Mouse (Mus musculus): ENCODE measurements around the gene Yars. TPM values are rescaled to one million over a fixed set of nuclear protein-coding genes. Genes with fewer than 3 reads are reported as not detected.

Gene Yars
- total RNA-seq, 2 experiments from 2014 or later, result 103 to 110 TPM

DNA sequence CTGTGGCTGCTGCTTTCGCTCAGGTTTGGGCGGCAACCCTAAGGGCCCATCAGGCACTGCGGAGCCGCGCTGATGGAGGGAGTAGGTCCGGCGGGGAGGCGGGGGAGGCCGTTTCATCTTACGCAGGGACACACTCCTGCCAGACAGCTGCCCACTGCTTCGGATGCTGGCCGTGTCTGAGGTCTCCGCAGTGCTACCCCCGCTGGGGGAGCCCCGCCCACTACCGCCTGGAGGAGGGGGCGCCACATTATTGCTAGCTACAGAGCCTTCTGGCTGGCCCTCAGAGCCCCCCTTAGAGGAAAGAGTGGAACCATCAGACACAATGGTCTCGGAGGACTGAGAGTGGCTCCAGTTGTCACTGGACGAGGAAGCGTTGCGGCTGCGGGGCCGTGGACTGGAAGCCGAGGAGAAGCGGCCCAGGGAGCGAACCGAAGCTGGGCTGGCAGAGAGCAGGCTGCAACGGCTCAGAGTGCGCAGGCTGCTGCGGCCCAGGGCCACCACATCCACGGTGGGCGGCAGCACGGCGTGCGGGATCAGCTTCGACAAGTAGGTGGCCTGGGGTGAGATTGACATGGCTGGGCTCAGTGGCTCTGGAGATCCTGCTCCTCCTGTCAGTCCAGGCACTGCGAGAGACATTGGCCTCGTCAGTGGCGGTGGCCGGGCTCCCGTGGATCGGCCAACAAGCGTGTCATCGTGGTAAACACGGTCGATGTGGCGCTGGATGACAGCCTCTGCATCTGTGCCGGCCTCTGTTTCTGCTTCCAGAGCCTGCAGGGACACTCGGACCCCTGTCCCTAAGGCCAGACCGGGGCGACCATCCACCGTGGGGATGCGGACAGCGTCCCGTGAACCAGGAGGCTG is 34.1 kb downstream of the Yars start:
- no peak for DNase-seq (ENCODE audit: low spot score in 2 of 2)
- intact Hi-C loops (cut with DNase I), result loop anchor here (5.0 kb wide), 1 partner anchor 49 kb away; no protein-coding TSS in a partner anchor

DNA sequence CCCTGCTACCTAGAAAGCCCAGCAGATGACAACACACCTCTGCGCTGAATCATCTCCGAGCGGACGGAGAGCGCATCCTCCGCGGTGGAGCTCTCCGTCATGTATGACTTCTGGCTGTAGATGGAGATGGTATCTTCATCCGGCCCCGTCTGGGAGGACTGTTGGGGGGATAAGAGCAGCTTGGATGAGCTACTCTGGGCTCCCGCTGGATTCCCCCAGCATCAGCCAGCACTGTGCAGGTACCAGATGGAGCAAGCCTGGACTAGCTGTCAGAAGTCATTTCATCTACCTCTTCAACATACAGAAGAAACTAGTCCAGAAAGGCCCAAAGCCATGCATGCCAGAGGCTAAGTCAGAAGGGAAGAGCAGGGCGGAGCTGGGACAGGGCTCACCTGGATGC is 35.8 kb downstream of the Yars start:
- intact Hi-C loops (cut with DNase I), result no loop called here
- DNase-seq (ENCODE audit: low spot score in 2 of 2), result no peak

DNA sequence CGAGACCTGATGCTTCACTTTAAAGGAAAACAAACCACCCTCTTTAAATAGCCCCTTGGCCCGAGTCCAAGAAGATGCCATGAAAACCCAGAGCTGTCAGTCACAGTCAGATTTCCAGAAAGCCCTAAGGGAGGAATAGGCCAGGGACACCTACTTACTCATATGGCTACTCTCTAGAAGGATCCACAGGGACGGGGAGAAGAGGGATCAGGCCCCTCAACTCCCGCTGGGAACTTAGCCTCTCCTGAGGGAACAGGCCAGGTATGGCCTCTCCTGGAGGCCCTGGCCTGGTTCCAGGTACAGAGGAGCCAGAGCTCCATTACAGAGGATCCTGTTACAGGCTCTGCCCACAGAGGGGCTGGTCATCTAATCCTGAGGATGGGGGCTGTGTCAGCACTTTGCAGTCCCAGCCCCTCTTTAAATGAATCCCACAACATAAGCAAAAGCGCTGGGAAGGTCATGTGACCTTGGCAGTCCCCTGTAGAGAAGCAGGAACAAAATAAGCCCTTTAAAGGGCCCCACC is 36.9 kb downstream of the Yars start:
- no peak for DNase-seq (ENCODE audit: low spot score in 2 of 2)
- intact Hi-C loops (cut with DNase I), result no loop called here

DNA sequence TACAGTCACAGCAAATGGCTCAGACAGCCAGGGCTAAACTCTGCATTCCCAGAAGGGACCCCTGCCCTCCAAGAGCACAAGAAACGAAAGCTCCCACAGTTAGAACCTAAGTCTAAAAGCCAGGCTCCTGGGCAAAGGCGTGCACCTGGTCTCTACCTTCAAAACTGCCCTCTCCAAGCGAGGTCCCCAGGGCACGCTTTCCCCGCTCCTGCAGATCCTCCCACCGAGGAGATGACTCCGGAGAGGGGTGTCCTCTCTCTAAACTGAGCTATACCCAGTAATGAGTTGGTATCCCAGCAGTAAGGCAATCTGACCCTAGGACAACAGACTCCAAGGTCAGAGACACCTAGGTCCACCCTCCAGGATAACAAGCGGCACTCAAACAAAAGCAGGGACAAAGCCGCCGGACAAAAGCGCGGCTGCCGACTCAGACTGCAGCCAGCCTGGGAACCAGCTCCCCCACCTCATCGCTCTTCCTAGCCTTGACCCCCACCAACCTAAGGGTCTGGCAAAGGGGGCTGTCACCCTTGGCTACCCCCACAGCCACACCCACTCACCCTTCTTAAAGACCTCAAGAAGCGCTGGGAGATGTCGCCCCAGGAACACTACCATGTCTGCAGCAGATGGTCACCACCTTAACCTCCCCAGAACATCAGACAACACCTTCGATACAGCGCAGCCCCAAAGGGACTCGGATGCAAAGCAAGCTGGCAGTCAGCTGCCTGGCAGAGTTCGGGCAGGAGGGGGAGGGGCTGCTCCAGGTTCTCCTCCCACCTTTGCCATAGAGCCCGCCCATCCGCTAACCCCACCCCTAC is 37.8 kb downstream of the Yars start:
- intact Hi-C loops (cut with DNase I), result no loop called here
- no peak for DNase-seq (ENCODE audit: low spot score in 2 of 2)

DNA sequence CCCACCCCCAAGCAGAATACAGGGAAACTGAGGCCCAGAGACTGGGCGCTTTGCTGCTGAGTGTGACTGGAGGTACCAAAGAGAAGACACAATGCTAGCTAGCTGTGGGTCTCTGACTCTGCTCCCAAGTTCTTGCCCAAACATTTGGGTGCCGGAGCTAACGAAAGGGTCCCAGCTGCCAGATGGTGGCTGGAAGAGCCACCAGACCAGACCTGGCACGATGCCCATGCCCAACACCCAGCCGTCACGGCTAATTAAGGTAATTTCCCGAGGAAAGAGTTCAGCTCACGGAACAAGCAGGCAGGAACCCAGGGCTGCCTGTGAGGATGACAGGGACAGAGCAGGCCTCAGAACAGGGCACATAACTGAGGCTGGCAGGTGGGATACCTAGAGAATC is 38.4 kb downstream of the Yars start:
- intact Hi-C loops (cut with DNase I), result no loop called here
- DNase-seq (ENCODE audit: low spot score in 2 of 2), result no peak

DNA sequence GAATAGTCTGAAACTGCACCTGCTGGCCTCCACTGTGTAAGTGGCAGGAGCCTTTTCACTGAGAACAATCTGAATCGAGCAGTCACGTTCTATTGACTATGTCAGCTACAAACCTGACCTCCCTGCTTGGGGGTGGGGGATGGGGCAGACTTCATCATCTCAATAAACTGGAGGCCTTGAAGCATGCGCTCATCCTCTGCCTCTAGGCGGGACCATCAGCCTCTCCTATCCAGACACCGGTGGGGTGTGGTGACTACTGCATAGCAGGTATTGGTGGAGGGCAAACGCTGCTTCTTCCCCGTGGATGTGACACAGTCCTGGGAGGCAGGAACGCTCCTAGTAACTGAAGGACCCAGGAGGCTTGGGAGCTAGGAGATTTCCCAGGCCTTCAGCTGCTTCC is 41.4 kb downstream of the Yars start:
- DNase-seq (ENCODE audit: low spot score in 2 of 2), result no peak
- intact Hi-C loops (cut with DNase I), result no loop called here

DNA sequence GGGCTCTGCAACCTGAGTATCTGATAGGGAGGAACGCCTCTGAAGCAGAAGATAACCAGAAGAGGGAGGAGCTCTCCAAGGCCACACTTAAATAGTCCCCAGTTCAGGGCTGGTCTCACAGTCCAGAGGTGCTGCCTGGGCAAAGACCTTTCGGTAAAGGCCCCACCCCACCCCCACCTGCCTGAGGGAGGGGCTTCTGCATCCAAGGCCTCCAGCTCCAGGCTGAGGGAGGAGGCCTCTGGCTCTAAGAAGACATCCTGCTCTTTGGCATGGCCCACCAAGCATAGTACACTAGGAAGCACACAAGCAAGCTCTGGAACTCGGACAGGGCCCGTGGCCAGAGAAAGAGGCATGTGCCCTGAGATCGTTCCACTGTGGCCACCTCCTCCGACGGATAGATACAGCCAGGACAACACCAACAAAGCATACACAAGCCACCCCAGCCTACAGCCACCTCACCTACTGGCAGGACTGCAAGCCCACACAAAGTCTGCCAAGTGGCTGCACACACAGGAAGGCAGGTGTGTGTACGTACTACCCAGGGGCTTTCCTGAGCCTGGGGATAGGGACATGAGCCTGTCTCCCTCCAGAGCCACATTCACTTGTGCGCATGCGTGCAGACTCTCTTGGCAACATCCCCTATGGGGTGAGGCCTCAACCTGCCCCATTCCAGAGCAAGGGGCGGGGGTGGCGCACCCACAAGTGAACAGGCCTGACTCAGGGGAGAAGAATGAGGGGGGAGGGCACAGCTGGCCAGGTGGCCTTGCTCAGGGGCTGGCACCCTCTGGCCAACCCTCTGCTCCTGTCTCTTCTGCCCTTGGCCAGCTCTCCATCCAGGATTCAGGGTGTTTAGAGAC is 42.3 kb downstream of the Yars start:
- DNase-seq (ENCODE audit: low spot score in 2 of 2), result no peak
- intact Hi-C loops (cut with DNase I), result no loop called here

DNA sequence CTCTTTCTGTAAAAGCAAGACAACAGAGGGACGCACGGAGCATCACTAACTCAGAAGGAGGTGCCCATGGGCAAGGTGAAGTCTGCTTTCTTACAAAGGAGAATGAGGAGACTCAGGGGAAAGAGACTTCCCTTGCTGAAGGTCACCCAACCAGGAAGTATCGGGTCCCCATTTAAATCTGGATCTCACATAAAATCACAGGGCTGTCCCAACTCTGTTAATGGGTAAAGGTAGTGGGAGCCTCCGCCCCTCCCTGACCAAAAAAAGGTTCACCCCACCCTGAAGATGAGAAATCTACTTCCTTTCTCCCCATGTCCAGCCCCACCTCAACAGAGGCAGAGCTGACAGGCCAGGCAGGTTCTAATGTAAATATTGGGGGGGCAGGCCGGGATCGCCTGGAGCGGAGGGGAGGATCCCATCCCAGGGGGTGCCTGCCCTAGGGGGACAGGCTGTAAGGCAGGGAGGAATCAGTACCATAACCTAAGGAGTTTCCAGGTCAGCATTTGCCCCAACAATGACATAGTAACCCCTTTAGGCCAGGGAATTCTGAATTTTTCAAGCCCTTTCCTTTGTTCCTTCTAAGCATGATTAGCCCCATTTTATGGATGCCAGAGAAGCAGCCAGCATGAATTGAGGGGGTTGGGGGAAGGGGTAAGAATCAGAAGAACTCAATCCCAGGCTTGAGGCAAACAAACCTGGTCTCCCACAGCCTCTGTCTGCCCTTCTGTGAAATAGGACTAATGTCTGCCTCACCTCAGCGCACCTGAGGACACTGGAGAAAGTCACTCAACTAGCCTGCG is 43.2 kb downstream of the Yars start:
- intact Hi-C loops (cut with DNase I), result no loop called here
- DNase-seq (ENCODE audit: low spot score in 2 of 2), result no peak

DNA sequence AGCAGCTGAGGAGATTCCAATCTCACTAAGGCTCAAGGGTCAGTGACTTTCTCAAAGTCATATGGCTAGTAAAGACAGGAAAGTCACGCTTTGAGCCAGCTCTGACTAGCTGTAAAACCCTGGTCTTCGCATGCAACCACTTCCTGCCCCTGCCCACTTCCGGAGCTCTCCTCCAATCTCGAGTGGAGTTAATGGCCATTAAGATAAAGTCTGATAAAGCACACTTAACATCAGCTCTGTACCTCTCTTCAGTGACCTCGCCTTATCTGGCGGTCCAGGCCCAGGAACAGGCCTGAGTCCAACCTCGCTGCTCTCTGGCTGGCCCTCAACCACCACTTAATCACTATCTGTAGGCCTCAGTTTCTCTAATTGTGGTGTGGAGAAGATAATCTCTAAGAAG is 44.9 kb downstream of the Yars start:
- intact Hi-C loops (cut with DNase I), result no loop called here
- no peak for DNase-seq (ENCODE audit: low spot score in 2 of 2)

DNA sequence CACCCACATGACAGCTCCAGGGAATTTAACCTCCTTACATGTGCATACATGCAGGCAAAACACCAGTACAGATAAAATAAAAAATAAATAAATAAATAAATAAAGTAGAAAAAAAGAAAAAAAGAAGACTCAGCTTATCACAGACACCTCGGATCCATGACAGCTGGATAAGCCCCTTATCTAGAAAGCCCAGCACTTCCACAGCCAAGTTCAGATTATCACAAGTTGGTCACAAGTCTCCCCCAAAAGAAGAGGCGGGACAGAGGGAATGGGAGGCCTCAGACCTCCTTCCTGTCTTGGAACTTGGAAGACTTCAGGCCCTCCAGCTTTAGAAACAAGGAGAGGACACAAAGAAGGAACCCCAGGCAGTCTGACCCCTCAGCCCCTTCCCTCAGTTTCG is 45.6 kb downstream of the Yars start:
- intact Hi-C loops (cut with DNase I), result no loop called here
- DNase-seq (ENCODE audit: low spot score in 2 of 2), result no peak

DNA sequence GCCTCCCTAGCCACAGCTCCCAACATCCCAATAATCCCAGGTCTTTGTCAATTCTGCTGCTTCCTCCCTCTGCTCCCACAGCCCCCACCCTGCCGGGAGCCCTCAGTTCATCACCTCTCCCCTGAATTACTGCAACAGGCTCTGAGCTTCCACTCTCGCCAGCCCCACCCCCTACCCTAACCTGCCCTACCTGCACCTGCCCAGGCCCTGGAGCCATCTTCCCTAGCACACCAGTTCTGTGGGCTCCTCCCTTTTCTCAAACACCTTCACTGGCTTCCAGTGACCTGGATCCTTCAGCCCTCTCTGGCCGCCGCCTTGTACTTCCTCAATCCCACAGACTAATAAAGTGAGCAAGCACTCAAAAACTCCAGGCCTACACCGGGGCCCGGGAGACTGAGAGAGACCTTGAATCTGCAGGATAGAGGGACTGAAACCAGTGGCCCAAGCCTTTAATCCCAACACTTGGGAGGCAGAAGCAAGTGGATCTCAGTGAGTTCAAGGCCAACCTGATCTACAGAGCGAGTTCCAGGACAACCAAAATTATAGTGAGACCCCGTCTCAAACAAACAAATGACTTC is 46.8 kb downstream of the Yars start:
- intact Hi-C loops (cut with DNase I), result no loop called here
- no peak for DNase-seq (ENCODE audit: low spot score in 2 of 2)

DNA sequence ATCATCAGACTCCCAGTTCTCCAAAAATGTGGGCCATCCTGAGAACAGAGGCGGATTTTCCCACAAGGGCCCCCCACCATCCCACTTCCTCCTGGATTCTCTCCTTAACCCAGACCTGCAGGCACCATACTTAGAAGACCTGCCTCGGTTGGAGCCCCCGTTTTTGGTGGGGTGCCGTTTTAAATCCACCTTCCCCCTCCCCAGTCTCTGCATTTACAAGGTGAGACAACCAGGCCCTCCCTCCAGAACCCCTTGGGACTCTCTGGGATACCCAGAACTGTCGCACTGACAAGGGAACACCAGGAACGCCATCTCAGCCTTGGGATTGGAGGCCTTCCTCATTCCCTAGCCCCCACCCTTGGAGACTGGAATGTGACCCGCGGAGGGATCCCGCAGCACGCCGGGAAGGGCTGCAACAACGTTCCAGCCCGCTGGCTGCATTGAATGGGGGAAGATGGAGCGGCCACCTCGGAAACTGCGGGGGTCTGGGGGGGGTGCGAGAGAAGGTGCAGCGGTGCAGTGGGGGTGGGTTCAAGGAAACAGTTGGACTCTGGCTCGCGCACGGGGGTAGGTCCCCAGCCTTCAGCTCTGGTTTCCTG is 48.4 kb downstream of the Yars start:
- intact Hi-C loops (cut with DNase I), result no loop called here
- no peak for DNase-seq (ENCODE audit: low spot score in 2 of 2)

DNA sequence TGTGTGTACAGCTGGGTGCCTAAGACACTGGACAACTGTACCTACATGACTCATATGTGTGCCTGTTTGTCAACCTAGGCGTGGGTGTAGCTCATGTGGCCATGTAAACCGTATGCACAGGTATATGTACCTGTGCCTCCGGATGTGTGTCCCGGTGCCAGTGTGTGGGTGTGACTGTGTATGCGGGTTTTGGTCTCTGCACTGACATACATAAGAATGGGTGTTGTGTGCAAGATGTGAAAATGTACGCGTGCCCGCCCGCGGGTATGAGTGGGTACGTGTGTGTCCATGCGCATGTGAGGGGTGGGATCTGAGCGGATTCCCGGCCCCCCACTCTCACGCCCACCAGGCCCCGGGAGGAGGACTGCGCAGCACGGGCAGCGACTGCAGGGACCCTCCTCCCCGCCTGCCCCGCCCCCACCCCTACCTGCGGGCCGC is 49.0 kb downstream of the Yars start:
- intact Hi-C loops (cut with DNase I), result no loop called here
- peak in 1 of 2 experiments; percentile 32 for DNase-seq (ENCODE audit: low spot score in 2 of 2)

DNA sequence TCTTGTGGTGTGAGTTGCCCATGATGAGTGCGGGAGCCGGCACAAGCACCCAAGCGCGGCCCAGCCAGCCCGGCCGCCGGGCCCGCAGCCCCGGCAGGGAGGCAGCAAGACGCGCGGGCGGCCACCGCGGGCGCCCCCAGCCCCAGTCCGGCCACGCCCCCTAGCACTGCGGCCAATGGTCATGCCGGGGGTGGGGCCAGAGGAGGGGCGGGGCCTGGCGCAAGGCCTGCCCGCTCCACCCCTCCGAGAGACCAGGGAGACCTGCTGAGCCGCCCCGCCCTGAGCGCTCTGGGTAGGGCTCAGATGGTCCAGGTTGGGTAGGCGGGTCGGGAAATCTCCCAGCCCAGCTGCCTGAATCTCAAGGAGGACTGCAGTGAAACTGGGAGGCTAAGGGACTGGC is 49.5 kb downstream of the Yars start:
- intact Hi-C loops (cut with DNase I), result no loop called here
- peak; percentile 54 to 67 for DNase-seq (ENCODE audit: low spot score in 2 of 2)

DNA sequence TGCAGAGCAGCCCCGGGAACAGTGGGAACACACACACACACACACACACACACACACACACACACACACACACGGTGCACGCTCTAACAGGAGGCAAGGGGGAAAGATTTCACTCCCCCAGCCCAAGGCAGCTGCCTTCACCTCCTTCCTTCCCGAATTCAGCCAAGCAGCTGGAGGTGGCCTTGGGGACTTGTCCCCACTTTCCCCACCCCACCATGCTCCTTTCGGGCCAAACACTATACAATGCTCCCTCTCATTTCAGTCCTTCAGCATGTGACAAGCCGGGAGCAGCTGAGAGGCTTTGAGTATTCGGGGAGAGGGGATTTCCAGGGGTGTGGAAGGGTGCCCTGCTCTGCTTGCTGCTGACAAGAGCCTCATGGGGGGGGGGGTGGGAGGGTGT is 52.3 kb downstream of the Yars start:
- no peak for DNase-seq (ENCODE audit: low spot score in 2 of 2)
- intact Hi-C loops (cut with DNase I), result no loop called here

DNA sequence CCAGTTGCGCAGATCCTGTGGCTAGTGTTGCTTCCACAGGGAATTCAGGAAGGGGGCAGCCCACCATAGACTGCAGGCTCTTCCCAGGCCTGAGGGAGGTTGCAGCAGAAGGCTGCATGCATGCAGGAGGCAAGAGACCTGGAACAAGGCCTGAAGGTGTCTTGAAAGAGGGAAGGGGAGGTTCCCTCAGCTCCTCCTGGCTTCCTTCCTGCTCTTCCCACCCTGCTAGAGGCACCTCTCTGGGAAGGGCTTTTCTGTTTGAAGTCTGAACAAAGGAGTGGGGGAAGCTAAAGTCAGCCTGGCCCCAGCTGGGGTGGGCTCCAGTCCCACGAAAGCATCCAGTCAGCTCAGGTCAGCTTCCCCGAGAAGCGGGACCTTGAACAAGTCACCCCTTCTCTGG is 52.8 kb downstream of the Yars start:
- intact Hi-C loops (cut with DNase I), result no loop called here

DNA sequence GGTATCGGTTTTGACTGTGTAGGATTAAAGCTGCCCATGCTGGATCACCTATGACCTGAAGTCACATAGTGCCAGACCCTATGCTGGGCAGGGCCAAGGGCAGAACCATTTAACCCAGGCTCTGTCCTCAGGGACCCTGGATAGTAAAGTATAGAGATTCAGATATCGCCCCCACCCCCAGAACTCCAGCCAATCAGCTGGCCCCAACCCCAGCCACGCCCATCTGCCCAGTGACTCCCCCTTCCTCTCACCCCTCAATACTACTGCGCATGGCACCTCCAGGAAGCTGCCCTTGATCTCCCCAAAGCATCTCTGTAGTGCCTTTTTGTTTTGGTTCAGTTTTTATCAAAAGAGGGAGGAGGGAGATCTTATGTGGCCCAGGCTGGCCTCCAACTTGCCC is 53.2 kb downstream of the Yars start:
- intact Hi-C loops (cut with DNase I), result no loop called here
- no peak for DNase-seq (ENCODE audit: low spot score in 2 of 2)

More for the DNA sequence above, 52.8 kb downstream of the Yars start:
- DNase-seq (ENCODE audit: low spot score in 2 of 2), result no peak

DNA sequence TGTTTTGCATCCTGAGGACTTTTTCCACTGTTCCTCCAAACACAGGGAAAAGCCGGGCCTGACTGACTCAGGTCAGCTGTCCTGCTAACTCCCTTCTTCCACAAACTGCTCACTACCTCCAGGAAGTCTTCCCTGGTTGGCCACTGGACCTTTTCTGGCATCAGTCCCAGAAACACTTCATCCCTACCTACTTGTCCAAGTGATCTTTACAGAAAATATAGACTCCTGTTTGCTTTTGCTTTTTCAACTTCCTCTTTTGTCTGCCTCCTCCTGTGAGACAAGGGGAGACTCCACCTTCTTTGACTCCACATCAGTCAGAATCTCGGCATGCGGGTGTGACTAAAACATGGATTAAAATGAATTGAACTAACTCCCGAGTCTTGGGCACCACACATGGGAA is 55.2 kb downstream of the Yars start:
- no peak for DNase-seq (ENCODE audit: low spot score in 2 of 2)
- intact Hi-C loops (cut with DNase I), result no loop called here
